Mouse (Mus musculus): ENCODE measurements around the gene Hoxc11.

- no peak for TF ChIP-seq GATA1 (IDR thresholded peaks at IDR 0.05; ENCODE audit: low read length)
- no peak for TF ChIP-seq TAL1 (IDR thresholded peaks at IDR 0.05; ENCODE audit: low read length)
Observed at GRCm38 (mm10) chr15:102977423-102977974, 23.3 kb downstream of the Hoxc11 start.

Data from erythroblast, embryonic 14.5 days (primary cell).